Mouse (Mus musculus) lung, embryonic 14.5 days (tissue): ENCODE results near the gene Mad1l1. TPM values are rescaled to one million over a fixed set of nuclear protein-coding genes. Genes with fewer than 3 reads are reported as not detected.

Source experiments
- ATAC-seq: fragments of 200-750 bp; cut with Nextera tagmentation; 2 replicates; pipeline ENCODE4 v1.8.0; 2017; ENCODE audit warnings: mild to moderate bottlenecking, moderate TSS enrichment, moderate library complexity; ENCODE audit not compliant: insufficient read depth
- DNase-seq: peaks from one replicate; pipeline ENCODE4 v3.0.0-alpha.2; 2015
- H3K27ac ChIP-seq: fragments of 300-500 bp; sonication (generic); 2 replicates; pipeline ENCODE4 v1.5.1; 2014; ENCODE audit warnings: low read depth, mild to moderate bottlenecking, moderate library complexity
- H3K27me3 ChIP-seq: fragments of 300-500 bp; sonication (generic); 2 replicates; pipeline ENCODE4 v1.6.1; 2014; ENCODE audit warnings: low read length, control low read depth; ENCODE audit not compliant: insufficient read depth
- H3K36me3 ChIP-seq: fragments of 300-500 bp; sonication (generic); 2 replicates; pipeline ENCODE4 v1.6.1; 2014; ENCODE audit warnings: control low read depth; ENCODE audit not compliant: insufficient read depth
- H3K4me1 ChIP-seq: fragments of 300-500 bp; sonication (generic); 2 replicates; pipeline ENCODE4 v1.6.1; 2014; ENCODE audit warnings: antibody characterized with exemption, control low read depth; ENCODE audit not compliant: insufficient read depth
- H3K4me2 ChIP-seq: fragments of 300-500 bp; sonication (generic); 2 replicates; pipeline ENCODE4 v1.6.1; 2014; ENCODE audit warnings: mild to moderate bottlenecking
- H3K4me3 ChIP-seq: fragments of 300-500 bp; sonication (generic); 2 replicates; pipeline ENCODE4 v1.5.1; 2014; ENCODE audit warnings: low read depth, low read length
- H3K9ac ChIP-seq: fragments of 300-500 bp; sonication (generic); 2 replicates; pipeline ENCODE4 v1.6.1; 2014
- H3K9me3 ChIP-seq: fragments of 300-500 bp; sonication (generic); 2 replicates; pipeline ENCODE4 v1.6.1; 2016; ENCODE audit warnings: low read depth, low read length, control low read depth
- CTCF ChIP-seq: IDR thresholded peaks from 2 replicates; pipeline ENCODE4 v1.5.1; 2016; ENCODE audit warnings: antibody characterized with exemption, low read depth
- WGBS: fragments of 180-500 bp; shearing (Covaris S2); extraction: QIAGEN DNeasy Blood & Tissue Kit; methylation state at CpG from one replicate; pipeline ENCODE4 v1.1.7; 2014; 5-methylcytosine and 5-hydroxymethylcytosine counted together
- polyA plus RNA-seq: library from polyadenylated mRNA; unstranded; fragments of >200 nt; fragmentation: Nextera tagmentation; extraction: Ambion mirVana; gene quantifications from 2 replicates; pipeline ENCODE4 v1.2.1, GENCODE M21; 2014

The Mad1l1 gene
- polyA plus RNA-seq, 1 experiment from 2014 or later = 61.6 TPM

GRCm38 (mm10) chr5:140292152-140292551, 29.2 kb downstream of the Mad1l1 start:
- 77% methylated on average over 1 of the region's 1 CpGs for WGBS
- Histone ChIP-seq H3K4me3 (no peak overlapping the region), H3K9me3 (no peaks in the 10 kb centered on the region), H3K4me2 (no peak overlapping the region), H3K36me3 (peaks cover 79% of the 10 kb centered on the region), H3K27ac (no peak overlapping the region), H3K4me1 (no peaks in the 10 kb centered on the region), H3K27me3 (no peaks in the 10 kb centered on the region), H3K9ac (no peak overlapping the region)
- TF ChIP-seq CTCF = peak; percentile 76
- DNase-seq = peak; percentile 68
- ATAC-seq = no peak

DNA sequence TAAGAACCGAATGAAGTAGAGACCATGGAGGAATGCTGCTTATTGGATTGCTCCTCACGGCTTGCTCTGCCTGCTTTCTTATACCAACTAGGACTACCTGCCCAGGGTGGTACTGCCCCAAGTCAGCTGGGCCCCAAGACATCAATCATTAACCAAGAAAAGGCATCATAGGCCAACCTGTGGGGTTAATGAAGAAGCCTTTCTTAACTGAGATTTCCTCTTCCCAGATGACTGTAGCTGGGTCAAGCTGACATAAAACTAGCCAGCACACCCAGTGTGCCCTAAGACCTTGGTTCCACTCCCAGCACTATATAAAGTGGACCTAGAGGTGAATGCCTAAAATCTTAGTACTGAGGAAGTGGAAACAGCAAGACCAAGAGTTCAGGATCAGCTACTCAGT, 32.2 kb downstream of the Mad1l1 start:
- WGBS = 84% methylated on average over 2 of the region's 2 CpGs
- no peak for TF ChIP-seq CTCF
- peaks cover 67% of the 10 kb centered on the region for H3K36me3 ChIP-seq

DNA sequence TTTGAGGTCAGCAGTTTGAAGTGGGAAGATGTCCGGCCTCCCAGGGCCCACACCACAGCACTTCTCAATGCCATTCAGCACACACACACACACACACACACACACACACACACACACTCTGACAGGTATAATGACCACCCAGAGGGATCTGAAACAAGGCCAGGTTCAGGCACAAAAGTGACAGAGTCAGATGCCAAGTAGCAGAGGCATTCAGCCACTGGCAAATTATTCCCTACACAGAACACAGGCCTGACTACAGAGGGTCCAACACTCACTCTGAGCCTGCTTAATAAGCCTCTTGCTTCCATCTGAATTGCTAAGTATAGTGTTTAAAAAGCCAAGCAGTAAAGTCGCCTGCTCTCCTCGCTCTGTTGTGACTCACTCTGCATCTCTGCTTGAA, 33.1 kb downstream of the Mad1l1 start:
- no peak overlapping the region for H3K4me3 ChIP-seq
- H3K27ac ChIP-seq = no peak overlapping the region
- H3K4me1 ChIP-seq = no peaks in the 10 kb centered on the region
- no peak overlapping the region for H3K4me2 ChIP-seq
- no peaks in the 10 kb centered on the region for H3K9me3 ChIP-seq
- no peak for TF ChIP-seq CTCF
- peaks cover 62% of the 10 kb centered on the region for H3K36me3 ChIP-seq
- H3K27me3 ChIP-seq = no peaks in the 10 kb centered on the region
- ATAC-seq (no peak), DNase-seq (no peak)
- no peak overlapping the region for H3K9ac ChIP-seq
- WGBS = 90% methylated on average over 3 of the region's 3 CpGs

More for the DNA sequence above, 32.2 kb downstream of the Mad1l1 start:
- DNase-seq = no peak
- Histone ChIP-seq H3K4me3 (no peak overlapping the region), H3K9me3 (no peaks in the 10 kb centered on the region), H3K9ac (no peak overlapping the region), H3K4me2 (no peak overlapping the region), H3K27ac (no peak overlapping the region), H3K27me3 (no peaks in the 10 kb centered on the region), H3K4me1 (no peaks in the 10 kb centered on the region)
- ATAC-seq = no peak

DNA sequence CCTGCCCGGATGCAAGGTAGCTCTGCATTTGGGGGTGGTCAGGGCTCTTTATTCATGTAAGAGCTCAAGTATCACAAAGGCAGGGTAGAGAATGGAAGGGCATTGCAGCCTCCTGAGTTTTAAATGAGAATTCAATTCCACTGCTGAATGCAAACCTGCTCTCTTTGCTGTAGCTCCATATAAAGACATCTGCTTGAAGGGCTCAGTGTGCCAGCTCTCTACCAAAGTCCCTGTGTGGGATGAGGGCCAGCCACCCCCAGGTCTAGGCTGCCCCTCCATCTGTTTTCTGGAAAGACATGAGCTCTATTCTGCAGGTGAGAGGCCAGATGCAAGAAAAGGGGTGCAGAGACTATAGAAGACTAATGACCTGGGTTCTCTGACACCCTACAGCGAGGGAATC, 36.6 kb downstream of the Mad1l1 start:
- no peak for TF ChIP-seq CTCF
- no peak for DNase-seq
- H3K9me3 ChIP-seq = no peaks in the 10 kb centered on the region
- no peak overlapping the region for H3K4me3 ChIP-seq
- peaks cover 46% of the 10 kb centered on the region for H3K36me3 ChIP-seq
- H3K4me1 ChIP-seq = no peaks in the 10 kb centered on the region
- WGBS = 93% methylated on average over 2 of the region's 2 CpGs
- no peak overlapping the region for H3K27ac ChIP-seq
- no peak overlapping the region for H3K4me2 ChIP-seq
- no peaks in the 10 kb centered on the region for H3K27me3 ChIP-seq
- no peak overlapping the region for H3K9ac ChIP-seq
- no peak for ATAC-seq

DNA sequence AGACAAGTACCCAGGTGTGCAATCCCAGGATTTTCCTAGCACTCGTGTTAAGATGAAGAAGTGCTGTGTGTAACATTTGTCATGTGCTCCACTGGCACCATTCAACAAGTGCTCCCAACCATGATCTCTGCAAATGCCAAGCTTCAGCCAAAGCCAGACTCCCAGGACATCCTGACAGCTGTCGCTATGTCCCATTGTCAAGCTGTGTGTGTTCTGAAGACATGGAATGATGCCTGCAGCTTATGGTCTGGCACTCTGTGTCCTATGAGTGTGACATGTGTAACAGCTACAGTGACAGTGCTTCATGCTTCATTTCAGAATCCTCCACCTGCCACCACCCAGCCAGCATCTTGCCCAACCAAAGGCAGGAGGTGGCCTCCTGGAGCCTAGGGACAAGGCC, 37.3 kb downstream of the Mad1l1 start:
- Histone ChIP-seq H3K36me3 (peaks cover 46% of the 10 kb centered on the region), H3K27ac (no peak overlapping the region), H3K4me1 (no peaks in the 10 kb centered on the region), H3K4me3 (no peak overlapping the region), H3K9me3 (no peaks in the 10 kb centered on the region), H3K27me3 (no peaks in the 10 kb centered on the region), H3K9ac (no peak overlapping the region), H3K4me2 (no peak overlapping the region)
- ATAC-seq = no peak
- DNase-seq = no peak
- WGBS = 87% methylated on average over 2 of the region's 2 CpGs
- no peak for TF ChIP-seq CTCF

GRCm38 (mm10) chr5:140282900-140283299, 38.5 kb downstream of the Mad1l1 start:
- DNase-seq (no peak), ATAC-seq (no peak)
- no peak overlapping the region for H3K27ac ChIP-seq
- no peak overlapping the region for H3K4me2 ChIP-seq
- no peaks in the 10 kb centered on the region for H3K4me1 ChIP-seq
- H3K4me3 ChIP-seq = no peak overlapping the region
- H3K36me3 ChIP-seq = peaks cover 48% of the 10 kb centered on the region
- H3K27me3 ChIP-seq = no peaks in the 10 kb centered on the region
- 82% methylated on average over 3 of the region's 3 CpGs for WGBS
- H3K9ac ChIP-seq = no peak overlapping the region
- TF ChIP-seq CTCF = no peak
- H3K9me3 ChIP-seq = no peaks in the 10 kb centered on the region

- Histone ChIP-seq H3K9ac (no peak overlapping the region), H3K27ac (no peak overlapping the region), H3K27me3 (no peaks in the 10 kb centered on the region), H3K4me3 (no peak overlapping the region), H3K36me3 (peaks cover 45% of the 10 kb centered on the region), H3K4me2 (no peak overlapping the region), H3K4me1 (no peaks in the 10 kb centered on the region), H3K9me3 (no peaks in the 10 kb centered on the region)
- ATAC-seq (no peak), DNase-seq (peak; percentile 24)
- WGBS = 73% methylated on average over 8 of the region's 8 CpGs
- TF ChIP-seq CTCF = no peak
Observed at GRCm38 (mm10) chr5:140282376-140282775, 39.0 kb downstream of the Mad1l1 start.

DNA sequence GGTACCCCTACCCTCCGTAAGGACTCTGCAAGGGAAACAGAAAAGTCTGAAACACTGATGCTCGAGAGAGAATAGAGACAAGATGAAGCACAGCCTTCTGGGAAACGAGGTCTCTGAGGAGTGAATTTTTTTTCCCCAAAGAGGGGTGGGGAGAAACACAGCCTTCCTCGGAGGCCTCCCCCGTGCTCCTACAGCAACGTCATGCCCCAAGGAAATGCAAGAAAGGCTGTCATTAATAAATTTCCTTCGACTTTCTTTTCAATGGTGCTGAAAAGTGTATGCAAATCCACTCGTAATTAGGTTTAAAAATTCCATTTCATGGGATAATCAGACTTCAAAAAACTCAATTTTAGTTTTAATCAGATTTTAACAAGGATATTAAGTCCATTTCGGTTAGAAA, 41.1 kb downstream of the Mad1l1 start:
- WGBS = 79% methylated on average over 9 of the region's 9 CpGs
- H3K27me3 ChIP-seq = no peaks in the 10 kb centered on the region
- H3K27ac ChIP-seq = no peak overlapping the region
- H3K4me1 ChIP-seq = no peaks in the 10 kb centered on the region
- DNase-seq (no peak), ATAC-seq (no peak)
- no peak for TF ChIP-seq CTCF
- H3K9me3 ChIP-seq = no peaks in the 10 kb centered on the region
- H3K4me3 ChIP-seq = no peak overlapping the region
- no peak overlapping the region for H3K4me2 ChIP-seq
- peaks cover 40% of the 10 kb centered on the region for H3K36me3 ChIP-seq
- H3K9ac ChIP-seq = no peak overlapping the region
